Mouse (Mus musculus): ENCODE measurements around the gene Dip2b. TPM values are rescaled to one million over a fixed set of nuclear protein-coding genes. Genes with fewer than 3 reads are reported as not detected.

Gene Dip2b
- total RNA-seq, 2 experiments from 2014 or later: 2.6 to 7.7 TPM

DNA sequence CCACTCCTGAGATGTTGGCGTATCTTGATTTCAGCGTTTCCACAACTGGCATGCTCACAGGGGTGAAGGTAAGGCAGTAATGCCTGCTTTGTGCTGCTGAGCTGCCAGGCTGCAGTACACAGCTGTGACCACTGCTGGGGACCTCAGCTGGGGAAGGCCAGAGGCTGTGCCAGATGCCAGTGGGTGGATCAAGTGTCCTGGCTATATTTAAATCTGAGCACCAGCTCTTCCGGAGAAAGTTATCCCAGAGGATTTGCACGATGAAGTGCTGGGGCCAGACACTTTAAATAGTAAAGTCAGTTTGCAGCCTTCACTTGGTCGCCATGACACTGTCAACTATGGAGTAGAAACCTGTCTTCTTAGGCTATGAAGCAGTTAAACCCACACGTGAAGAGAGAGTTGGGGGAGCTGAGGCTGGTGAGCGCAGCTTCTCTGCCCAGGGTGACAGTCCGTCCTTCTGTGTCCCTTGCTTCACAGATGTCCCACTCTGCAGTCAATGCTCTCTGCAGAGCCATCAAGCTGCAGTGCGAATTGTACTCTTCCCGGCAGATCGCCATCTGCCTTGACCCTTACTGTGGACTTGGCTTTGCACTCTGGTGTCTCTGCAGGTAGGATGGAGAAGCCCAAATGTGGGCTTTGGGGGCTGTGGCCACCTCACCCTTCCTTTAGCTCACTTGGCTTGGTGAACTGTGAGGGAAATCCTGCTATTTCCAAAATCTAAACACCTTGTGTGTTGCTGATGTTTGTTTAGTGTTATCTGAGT lies 160.7 kb downstream of the Dip2b start:
- no peak for ATAC-seq (replicated peaks; ENCODE audit: low FRiP score, poor library complexity, severe bottlenecking)

- no peak for ATAC-seq (replicated peaks; ENCODE audit: low FRiP score, poor library complexity, severe bottlenecking)
Measured at GRCm38 (mm10) chr15:100199790-100200189, 161.3 kb downstream of the Dip2b start.

DNA sequence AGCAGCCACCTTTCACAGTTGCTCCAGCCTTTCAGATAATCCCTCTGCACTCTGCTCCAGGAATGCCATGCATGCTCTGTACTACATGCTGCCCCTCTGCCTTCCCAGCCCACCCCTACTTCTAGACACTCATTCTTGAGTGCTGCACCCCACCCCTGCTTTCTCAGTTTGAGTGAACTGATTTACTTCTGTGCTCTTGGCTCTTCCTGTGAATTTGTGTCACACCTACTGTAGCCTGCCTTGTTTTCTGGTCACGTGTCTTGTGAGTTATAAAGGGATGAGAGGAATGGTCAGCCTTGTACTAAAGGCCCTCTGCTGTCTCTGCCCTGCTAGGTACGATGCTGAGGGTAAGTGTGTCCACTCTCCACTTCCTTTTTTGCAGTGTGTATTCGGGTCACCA lies 163.3 kb downstream of the Dip2b start:
- ATAC-seq (replicated peaks; ENCODE audit: low FRiP score, poor library complexity, severe bottlenecking): no peak

GRCm38 (mm10) chr15:100202431-100203015 lies 164.1 kb downstream of the Dip2b start:
- ATAC-seq (replicated peaks; ENCODE audit: low FRiP score, poor library complexity, severe bottlenecking): no peak

DNA sequence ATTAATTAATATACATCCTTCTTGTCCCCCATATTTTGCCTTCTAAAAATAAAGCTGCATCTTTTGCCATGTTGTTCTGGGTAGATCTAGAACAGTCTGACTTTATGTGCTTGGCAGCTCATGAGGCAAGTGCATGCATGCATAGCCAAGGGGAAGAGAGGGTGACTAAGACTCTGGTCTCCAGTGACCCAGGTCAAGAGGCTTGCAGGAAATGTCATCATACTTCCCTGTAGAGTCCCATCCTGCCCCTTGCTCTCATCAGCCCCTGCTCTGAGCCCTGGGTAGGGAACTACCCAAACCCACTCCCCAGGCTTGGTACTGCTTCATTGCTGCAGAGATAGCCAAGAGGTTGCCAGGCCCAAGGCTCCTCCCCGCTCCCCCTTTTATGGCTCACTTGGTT lies 166.1 kb downstream of the Dip2b start:
- ATAC-seq (replicated peaks; ENCODE audit: low FRiP score, poor library complexity, severe bottlenecking): no peak

DNA sequence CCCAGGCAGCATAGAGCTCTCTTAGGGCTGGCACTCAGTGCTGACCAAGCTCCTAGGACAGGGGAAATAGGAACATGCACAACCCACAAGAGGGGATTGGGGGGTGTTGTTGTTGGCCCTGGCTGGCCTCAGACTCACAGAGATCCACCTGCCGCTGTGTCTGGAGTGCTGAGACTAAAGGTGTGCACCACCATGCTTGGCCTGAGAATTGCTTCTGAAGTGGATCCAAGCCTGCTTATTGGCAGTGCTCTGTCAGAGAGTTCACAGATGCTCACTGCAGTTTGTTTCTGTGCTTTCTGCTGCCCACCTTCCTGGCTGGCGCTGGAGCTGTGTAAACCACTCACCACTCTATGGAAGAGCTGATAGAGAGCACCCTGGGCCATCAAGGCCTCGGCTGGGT lies 171.5 kb downstream of the Dip2b start:
- no peak for ATAC-seq (replicated peaks; ENCODE audit: low FRiP score, poor library complexity, severe bottlenecking)

- ATAC-seq (replicated peaks; ENCODE audit: low FRiP score, poor library complexity, severe bottlenecking): no peak
Measured at GRCm38 (mm10) chr15:100213339-100213738, 174.9 kb downstream of the Dip2b start.

GRCm38 (mm10) chr15:100215092-100215491 lies 176.6 kb downstream of the Dip2b start:
- no peak for ATAC-seq (replicated peaks; ENCODE audit: low FRiP score, poor library complexity, severe bottlenecking)

- ATAC-seq (replicated peaks; ENCODE audit: low FRiP score, poor library complexity, severe bottlenecking): no peak
Measured at GRCm38 (mm10) chr15:100216173-100216572, 177.7 kb downstream of the Dip2b start.

DNA sequence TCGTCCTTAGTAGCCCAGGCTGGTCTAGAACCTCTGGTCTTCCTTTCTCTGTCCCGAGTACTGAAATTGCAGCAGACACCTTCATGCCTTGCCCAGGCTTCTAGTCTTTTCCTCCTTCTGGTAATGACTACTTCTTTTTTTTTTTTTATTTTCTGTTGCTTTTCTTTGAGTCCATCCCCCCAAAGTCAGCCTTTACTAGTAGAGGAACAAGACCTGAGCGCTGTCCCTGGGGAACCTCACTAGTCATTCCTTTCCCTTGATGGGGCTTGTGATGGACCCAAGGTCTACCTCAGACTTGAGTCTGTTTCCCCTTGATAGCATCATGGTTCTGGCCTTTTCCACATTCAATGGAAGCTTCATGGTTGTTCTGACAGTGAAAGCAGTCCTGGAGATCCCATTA lies 179.6 kb downstream of the Dip2b start:
- no peak for ATAC-seq (replicated peaks; ENCODE audit: low FRiP score, poor library complexity, severe bottlenecking)

DNA sequence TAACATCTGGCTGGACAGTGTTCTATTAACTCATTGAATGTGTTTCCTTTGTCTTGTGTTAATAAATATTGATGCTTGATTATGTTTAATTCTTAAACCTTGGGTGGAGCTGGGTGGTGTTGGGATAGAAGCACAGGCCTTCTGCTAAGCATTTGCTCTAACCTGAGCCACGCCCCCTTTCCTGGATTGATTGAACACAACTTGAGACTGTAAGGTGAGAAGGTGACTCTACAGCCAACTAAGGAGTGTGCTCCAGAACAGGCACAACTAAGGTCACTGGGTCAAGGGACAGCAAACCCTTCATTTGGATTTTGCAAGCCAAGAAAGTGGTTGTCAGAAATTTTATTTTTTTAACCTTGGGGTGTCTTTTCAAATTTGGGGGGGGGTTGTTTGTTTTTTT lies 180.9 kb downstream of the Dip2b start:
- ATAC-seq (replicated peaks; ENCODE audit: low FRiP score, poor library complexity, severe bottlenecking): no peak

GRCm38 (mm10) chr15:100220916-100221315 lies 182.5 kb downstream of the Dip2b start:
- no peak for ATAC-seq (replicated peaks; ENCODE audit: low FRiP score, poor library complexity, severe bottlenecking)

GRCm38 (mm10) chr15:100225381-100225780 lies 186.9 kb downstream of the Dip2b start:
- ATAC-seq (replicated peaks; ENCODE audit: low FRiP score, poor library complexity, severe bottlenecking): no peak

GRCm38 (mm10) chr15:100225891-100226290 lies 187.4 kb downstream of the Dip2b start:
- ATAC-seq (replicated peaks; ENCODE audit: low FRiP score, poor library complexity, severe bottlenecking): no peak

DNA sequence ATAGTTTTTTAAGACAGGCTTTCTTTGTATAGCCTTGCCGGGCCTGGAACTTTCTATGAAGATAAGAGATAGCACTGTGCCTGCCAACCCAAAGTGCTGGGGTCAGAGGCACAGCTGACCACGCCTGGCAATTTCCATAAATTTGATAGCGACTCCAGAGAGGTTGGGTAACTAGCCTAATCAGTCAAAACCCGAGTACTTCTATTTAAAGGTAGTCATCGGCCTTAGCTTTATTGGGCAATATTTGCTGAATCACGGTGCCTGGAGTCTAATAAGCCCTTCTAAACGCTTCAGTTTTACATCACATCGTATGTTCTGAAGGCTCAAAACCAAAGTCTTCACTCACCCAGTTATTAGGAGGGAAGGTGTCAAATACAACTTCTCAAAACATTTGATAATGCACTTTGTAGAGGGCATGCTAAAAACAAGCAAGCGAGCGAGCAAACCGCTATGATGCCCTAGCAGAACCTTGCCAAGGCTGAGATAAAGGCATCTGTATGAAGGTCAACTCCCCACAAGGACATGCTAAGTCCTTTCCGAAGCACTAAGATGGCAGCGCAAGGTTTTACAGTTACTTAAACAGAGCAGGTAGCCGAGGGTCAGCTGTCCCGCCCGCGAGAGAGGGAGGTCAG lies 188.7 kb downstream of the Dip2b start:
- ATAC-seq (replicated peaks; ENCODE audit: low FRiP score, poor library complexity, severe bottlenecking): peak; percentile 76

GRCm38 (mm10) chr15:100227663-100228534 lies 189.4 kb downstream of the Dip2b start, which contains the start of gene Atf1:
Atf1 (plus strand) TSS chr15:100227819.
- peak; percentile 72 for ATAC-seq (replicated peaks; ENCODE audit: low FRiP score, poor library complexity, severe bottlenecking)

GRCm38 (mm10) chr15:100228535-100229336 lies 190.3 kb downstream of the Dip2b start:
- peak; percentile 31; the same call in 1 of the 2 replicates for ATAC-seq (replicated peaks; ENCODE audit: low FRiP score, poor library complexity, severe bottlenecking)

DNA sequence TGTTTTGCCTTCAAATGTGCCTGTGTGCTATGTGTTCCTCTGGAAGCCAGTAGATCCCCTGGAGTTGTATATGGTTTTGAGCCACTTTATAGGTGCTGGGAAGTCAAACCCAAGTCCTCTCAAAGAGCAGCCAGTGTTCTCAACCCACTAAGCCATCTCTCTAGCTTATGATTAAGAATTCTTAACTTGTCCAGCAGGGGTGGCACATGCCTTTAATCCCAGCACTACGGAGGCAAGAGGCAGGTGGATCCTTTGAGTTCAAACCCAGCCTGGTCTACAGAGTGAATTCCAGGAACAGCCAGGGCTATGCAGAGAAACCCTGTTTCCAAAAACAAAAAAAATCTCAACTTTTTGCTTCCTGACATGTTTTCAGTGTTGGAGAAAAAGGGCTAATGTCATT lies 192.2 kb downstream of the Dip2b start:
- ATAC-seq (replicated peaks; ENCODE audit: low FRiP score, poor library complexity, severe bottlenecking): no peak

Data from erythroblast, adult 5-6 weeks (primary cell).